Mouse (Mus musculus) thymus, adult 2 months (tissue): ENCODE measurements at regions not wholly inside any gene's neighbourhood (a gene's known extent, or its start where the extent isn't known, plus 50 kb on each side); places are given as distances from the start of the nearest gene placed in this dataset.

Experiments
- CTCF ChIP-seq: fragments of 200-500 bp; IDR thresholded peaks from 2 replicates; pipeline ENCODE4 v1.5.1; 2012; ENCODE audit warnings: mild to moderate bottlenecking, control low read depth, low read length, moderate library complexity, borderline replicate concordance; ENCODE audit not compliant: control insufficient read depth, poor library complexity, insufficient read depth; ENCODE audit errors: extremely low read depth
- POLR2A ChIP-seq: fragments of 200-500 bp; IDR thresholded peaks from 2 replicates; pipeline ENCODE4 v1.6.1; 2012; ENCODE audit warnings: mild to moderate bottlenecking, low read length, control low read depth, moderate library complexity; ENCODE audit not compliant: control insufficient read depth, poor library complexity, insufficient read depth; ENCODE audit errors: extremely low read depth

DNA sequence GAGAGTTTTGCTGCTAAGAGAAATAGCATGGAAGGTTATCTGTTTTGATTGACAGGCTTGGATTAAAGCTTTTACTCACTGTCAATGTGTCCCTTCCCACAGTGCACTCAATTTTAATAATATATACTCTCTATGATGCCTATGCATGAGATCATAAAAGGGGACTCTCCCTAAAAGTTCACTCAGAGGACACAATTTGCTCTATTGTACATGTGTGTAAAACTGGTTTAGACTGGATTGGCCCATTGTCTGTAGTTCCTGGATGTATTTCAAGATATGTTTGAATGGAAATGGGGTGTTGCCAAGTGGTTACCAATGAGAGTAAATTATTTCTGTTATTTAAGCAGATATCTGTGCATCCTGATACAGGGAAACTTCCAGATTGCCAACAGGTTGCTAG is 244.4 kb upstream of the Gm5148 start:
- TF ChIP-seq CTCF = no peak
- TF ChIP-seq POLR2A = no peak
